Mouse (Mus musculus) cerebellum, adult 2 months (tissue): Measurements from ENCODE around the gene Cct6b.

ENCODE experiments used
- CTCF ChIP-seq: fragments of 200-500 bp; IDR thresholded peaks from 2 replicates; pipeline ENCODE4 v1.5.1; 2011; ENCODE audit warnings: low read depth, mild to moderate bottlenecking, control low read depth, low read length, moderate library complexity, borderline replicate concordance; ENCODE audit not compliant: insufficient read depth
- POLR2A ChIP-seq: fragments of 200-500 bp; IDR thresholded peaks from 2 replicates; pipeline ENCODE4 v1.6.1; 2011; ENCODE audit warnings: low read length, control low read depth, borderline replicate concordance; ENCODE audit not compliant: insufficient read depth

- TF ChIP-seq POLR2A (no peak), CTCF (no peak)
Observed at GRCm38 (mm10) chr11:82780134-82780533, 16.0 kb upstream of the Cct6b start.
